In genomic region chr4:109975381-109976240, GRCm38 (mm10) we compare ENCODE assay signal across 13 mouse cellular contexts. TPM values are rescaled to one million over a fixed set of nuclear protein-coding genes. Genes with fewer than 3 reads are reported as not detected.
A peak's percentile ranks its signal among the peaks of the same experiment; 100 is the strongest.
DNase-seq lines count a peak whose midpoint lies in the region; ATAC-seq lines count a peak whose summit lies in the region.
"Had no signal": no experiment of that assay in that cellular context is flagged by ENCODE, and none has a peak within 500 bp of the region (broad histone marks: within the 10 kb centered on the region; RNA-seq: fewer than 3 reads in every experiment).

No protein-coding gene starts in this region.

- peaks cover 100% of the 10 kb centered on the region for H3K27me3 ChIP-seq in midbrain, embryonic 10.5 days (ENCODE audit: low read depth, poor library complexity, severe bottlenecking)
- H3K27me3 ChIP-seq in midbrain, embryonic 14.5 days (ENCODE audit: control insufficient read depth, insufficient read depth, low read length) = peaks cover 100% of the 10 kb centered on the region
- H3K27me3 ChIP-seq in embryonic facial prominence, embryonic 13.5 days = peaks cover 99% of the 10 kb centered on the region
- H3K27me3 ChIP-seq in limb, embryonic 10.5 days (ENCODE audit: low read depth, poor library complexity, severe bottlenecking) = peaks cover 100% of the 10 kb centered on the region
- H3K27me3 ChIP-seq: CH12.LX had no signal

- H3K9ac ChIP-seq in midbrain, embryonic 14.5 days (replicated peaks; ENCODE audit: low read length) = no peak overlapping the region
- no peak overlapping the region for H3K9ac ChIP-seq in embryonic facial prominence, embryonic 13.5 days
- H3K9ac ChIP-seq: liver, embryonic 13.5 days had no signal

- H3K4me2 ChIP-seq in midbrain, embryonic 14.5 days (ENCODE audit: low read length) = no peak overlapping the region
- no peak overlapping the region for H3K4me2 ChIP-seq in embryonic facial prominence, embryonic 13.5 days
- H3K4me2 ChIP-seq: liver, embryonic 13.5 days had no signal

- H3K9me3 ChIP-seq in midbrain, embryonic 10.5 days (replicated peaks) = no peaks in the 10 kb centered on the region
- H3K9me3 ChIP-seq in midbrain, embryonic 14.5 days (ENCODE audit: control insufficient read depth, low read length) = peaks cover 4% of the 10 kb centered on the region; the same call in 1 of the 2 replicates
- no peaks in the 10 kb centered on the region for H3K9me3 ChIP-seq in embryonic facial prominence, embryonic 13.5 days
- no peaks in the 10 kb centered on the region for H3K9me3 ChIP-seq in limb, embryonic 10.5 days (replicated peaks)
- H3K9me3 ChIP-seq: liver, embryonic 13.5 days had no signal

- peaks cover 8% of the 10 kb centered on the region for H3K36me3 ChIP-seq in midbrain, embryonic 10.5 days
- no peaks in the 10 kb centered on the region for H3K36me3 ChIP-seq in midbrain, embryonic 14.5 days (ENCODE audit: control insufficient read depth, insufficient read depth, low read length)
- no peaks in the 10 kb centered on the region for H3K36me3 ChIP-seq in embryonic facial prominence, embryonic 13.5 days
- H3K36me3 ChIP-seq in limb, embryonic 10.5 days = no peaks in the 10 kb centered on the region
- H3K36me3 ChIP-seq: liver, embryonic 13.5 days had no signal

- H3K4me3 ChIP-seq in midbrain, embryonic 10.5 days = peak overlapping the region; percentile 63
- no peak overlapping the region for H3K4me3 ChIP-seq in midbrain, embryonic 14.5 days (replicated peaks; ENCODE audit: low read depth, low read length)
- 0 out of 2 replicates have a peak overlapping the region, but pooled peaks have one; percentile 1 for H3K4me3 ChIP-seq in embryonic facial prominence, embryonic 13.5 days
- H3K4me3 ChIP-seq in limb, embryonic 10.5 days = no peak overlapping the region
- H3K4me3 ChIP-seq: liver, embryonic 13.5 days had no signal

- peak; percentile 45 for DNase-seq in midbrain, embryonic 10.5 days (ENCODE audit: low spot score)
- no peak for DNase-seq in midbrain, embryonic 14.5 days
- DNase-seq in embryo, embryonic 10.5 days (ENCODE audit: low spot score) = peak; percentile 40
- DNase-seq in limb, embryonic 10.5 days (ENCODE audit: low spot score) = peak; percentile 49
- no peak for DNase-seq in left cerebral cortex, postnatal 10 days (ENCODE audit: extremely low spot score in 1 of 2, low spot score in 2 of 2)
- no peak for DNase-seq in thymus, adult 18-20 months
- DNase-seq: adrenal gland, adult 8-10 months; cerebellum, postnatal 25 days; gastrocnemius, postnatal 14 days; liver, embryonic 13.5 days; lung, postnatal 10 days had no signal

- H3K4me1 ChIP-seq in midbrain, embryonic 10.5 days = peaks cover 43% of the 10 kb centered on the region
- peaks cover 18% of the 10 kb centered on the region; the same call in 1 of the 2 replicates for H3K4me1 ChIP-seq in midbrain, embryonic 14.5 days (ENCODE audit: control insufficient read depth, insufficient read depth, low read length)
- peaks cover 29% of the 10 kb centered on the region for H3K4me1 ChIP-seq in embryonic facial prominence, embryonic 13.5 days
- H3K4me1 ChIP-seq in limb, embryonic 10.5 days = peaks cover 40% of the 10 kb centered on the region

- WGBS in midbrain, embryonic 10.5 days = 8% methylated on average over 25 of the region's 25 CpGs
- 8% methylated on average over 25 of the region's 25 CpGs for WGBS in midbrain, embryonic 14.5 days
- 11% methylated on average over 25 of the region's 25 CpGs for WGBS in embryonic facial prominence, embryonic 13.5 days
- WGBS in limb, embryonic 10.5 days = 7% methylated on average over 25 of the region's 25 CpGs

- ATAC-seq in midbrain, embryonic 14.5 days (ENCODE audit: low FRiP score, low TSS enrichment) = no peak
- no peak for ATAC-seq in embryonic facial prominence, embryonic 13.5 days (ENCODE audit: insufficient number of reproducible peaks, insufficient read depth, low FRiP score, low TSS enrichment, low read depth)

- intact Hi-C loops in left cerebral cortex, postnatal 10 days (cut with DNase I) = loop anchor here (5.0 kb wide), 1 partner anchor 213 kb away; no protein-coding TSS in a partner anchor

- peak overlapping the region; percentile 60; the same call in 1 of the 2 replicates for H3K27ac ChIP-seq in midbrain, embryonic 10.5 days (replicated peaks)
- no peak overlapping the region for H3K27ac ChIP-seq in midbrain, embryonic 14.5 days (replicated peaks; ENCODE audit: low read depth, low read length)
- H3K27ac ChIP-seq in embryonic facial prominence, embryonic 13.5 days = no peak overlapping the region
- no peak overlapping the region for H3K27ac ChIP-seq in limb, embryonic 10.5 days
- H3K27ac ChIP-seq: liver, embryonic 13.5 days had no signal

RNA-seq across cellular contexts. Expression of gene Dmrta2, which starts 2.2 kb away (rescaled TPM):
- polyA plus RNA-seq in midbrain, embryonic 10.5 days (2016; fragmentation: Nextera tagmentation; extraction: Ambion mirVana) = 2.3 and 2.4 TPM in 2 replicates
- polyA plus RNA-seq in midbrain, embryonic 14.5 days (2014; fragmentation: Nextera tagmentation; extraction: Ambion mirVana) = 1.4 TPM in 2 replicates
- 0.56 and 1.5 TPM in 2 replicates for polyA plus RNA-seq in embryonic facial prominence, embryonic 13.5 days (2015; fragmentation: Nextera tagmentation; extraction: Ambion mirVana)
- polyA plus RNA-seq in limb, embryonic 10.5 days (2016; fragmentation: Nextera tagmentation; extraction: Ambion mirVana) = 0.20 TPM in 2 replicates
- 1 to 10 TPM; 2.4 to 2.8 TPM for total RNA-seq in left cerebral cortex, postnatal 10 days (2021)
- polyA plus RNA-seq: liver, embryonic 13.5 days had no signal

Comparison
In these comparisons a context has a peak if more than half of its experiments do, and no peak if none do; other contexts are left out.
1. DNase-seq: peak in midbrain, embryonic 10.5 days (single experiment), embryo, embryonic 10.5 days (single experiment) and limb, embryonic 10.5 days (single experiment); none in midbrain, embryonic 14.5 days (single experiment), left cerebral cortex, postnatal 10 days (0 of 2) and thymus, adult 18-20 months (0 of 2).
2. H3K4me3 ChIP-seq: peak in midbrain, embryonic 10.5 days (single experiment) and embryonic facial prominence, embryonic 13.5 days (single experiment); none in midbrain, embryonic 14.5 days (single experiment) and limb, embryonic 10.5 days (single experiment).